Mouse (Mus musculus) left cerebral cortex, postnatal 4 days (tissue): ENCODE results near the gene Exoc6b. TPM values are rescaled to one million over a fixed set of nuclear protein-coding genes. Genes with fewer than 3 reads are reported as not detected.

ENCODE experiments used
- DNase-seq: peaks from one replicate; pipeline ENCODE4 v3.0.0-alpha.2; 2022
- intact Hi-C: fragments of 180-260 bp; cut with DNase I; formaldehyde crosslinking; loops from one replicate; pipeline ENCODE4 v1.15.1; 2025
- total RNA-seq, 2 experiments: library from RNA; stranded (reverse); gene quantifications; 2 replicates each; pipeline ENCODE4 v1.2.3; 2021

Gene Exoc6b
- total RNA-seq, 2 experiments from 2014 or later = 90.8 to 95.3 TPM

GRCm38 (mm10) chr6:84746847-84747395, 322.4 kb downstream of the Exoc6b start:
- peak; percentile 66 for DNase-seq
- intact Hi-C loops = no loop called here

GRCm38 (mm10) chr6:84746193-84746846, 323.0 kb downstream of the Exoc6b start:
- peak; percentile 11 for DNase-seq

GRCm38 (mm10) chr6:84745570-84745969, 323.7 kb downstream of the Exoc6b start:
- DNase-seq = no peak
- intact Hi-C loops = no loop called here

More at GRCm38 (mm10) chr6:84746193-84746846, 323.0 kb downstream of the Exoc6b start:
- intact Hi-C loops = no loop called here

GRCm38 (mm10) chr6:84742227-84742626, 327.1 kb downstream of the Exoc6b start:
- DNase-seq = no peak
- intact Hi-C loops = no loop called here

- intact Hi-C loops = no loop called here
- peak; percentile 50 for DNase-seq
Observed at GRCm38 (mm10) chr6:84736942-84737341, 332.4 kb downstream of the Exoc6b start.

GRCm38 (mm10) chr6:84726876-84727275, 342.4 kb downstream of the Exoc6b start:
- intact Hi-C loops = no loop called here

GRCm38 (mm10) chr6:84713171-84713570, 356.1 kb downstream of the Exoc6b start:
- DNase-seq = no peak
- intact Hi-C loops = no loop called here

More at GRCm38 (mm10) chr6:84726876-84727275, 342.4 kb downstream of the Exoc6b start:
- DNase-seq = no peak

- no peak for DNase-seq
- intact Hi-C loops = no loop called here
Observed at GRCm38 (mm10) chr6:84710831-84711230, 358.5 kb downstream of the Exoc6b start.

GRCm38 (mm10) chr6:84708631-84709030, 360.7 kb downstream of the Exoc6b start:
- intact Hi-C loops = no loop called here
- no peak for DNase-seq

GRCm38 (mm10) chr6:84699579-84699978, 369.7 kb downstream of the Exoc6b start:
- no peak for DNase-seq
- intact Hi-C loops = no loop called here

GRCm38 (mm10) chr6:84698288-84698673, 371.0 kb downstream of the Exoc6b start:
- no peak for DNase-seq
- intact Hi-C loops = no loop called here

GRCm38 (mm10) chr6:84697474-84698287, 371.6 kb downstream of the Exoc6b start:
- DNase-seq = no peak
- intact Hi-C loops = no loop called here

- intact Hi-C loops = no loop called here
- DNase-seq = no peak
Observed at GRCm38 (mm10) chr6:84693844-84694243, 375.5 kb downstream of the Exoc6b start.

GRCm38 (mm10) chr6:84693204-84693603, 376.1 kb downstream of the Exoc6b start:
- intact Hi-C loops = no loop called here
- DNase-seq = peak; percentile 39

- no peak for DNase-seq
- intact Hi-C loops = no loop called here
Observed at GRCm38 (mm10) chr6:84691907-84692306, 377.4 kb downstream of the Exoc6b start.

- no peak for DNase-seq
- intact Hi-C loops = no loop called here
Observed at GRCm38 (mm10) chr6:84677770-84678169, 391.5 kb downstream of the Exoc6b start.

GRCm38 (mm10) chr6:84674936-84675335, 394.4 kb downstream of the Exoc6b start:
- intact Hi-C loops = no loop called here
- DNase-seq = no peak

GRCm38 (mm10) chr6:84674136-84674535, 395.2 kb downstream of the Exoc6b start:
- no peak for DNase-seq
- intact Hi-C loops = no loop called here

- intact Hi-C loops = no loop called here
- DNase-seq = no peak
Observed at GRCm38 (mm10) chr6:84661451-84662112, 407.7 kb downstream of the Exoc6b start.

GRCm38 (mm10) chr6:84660982-84661381, 408.3 kb downstream of the Exoc6b start:
- intact Hi-C loops = no loop called here
- no peak for DNase-seq

- DNase-seq = no peak
- intact Hi-C loops = no loop called here
Observed at GRCm38 (mm10) chr6:84657091-84657490, 412.2 kb downstream of the Exoc6b start.
